Mouse (Mus musculus): ENCODE measurements around the gene Rln1. TPM values are rescaled to one million over a fixed set of nuclear protein-coding genes. Genes with fewer than 3 reads are reported as not detected.

The Rln1 gene
- total and polyA plus RNA-seq, 3 experiments = not detected

- peak; percentile 66 for DNase-seq (ENCODE audit: extremely low read depth)
- no peaks in the 10 kb centered on the region; the same call in 1 of the 2 replicates for H3K79me2 ChIP-seq (replicated peaks; ENCODE audit: control insufficient read depth, extremely low read depth, insufficient read depth, poor library complexity, severe bottlenecking)
- TF ChIP-seq ELF1 (IDR thresholded peaks at IDR 0.05; ENCODE audit: low read depth, low read length) (peak; percentile 62), JUN (IDR thresholded peaks at IDR 0.05; ENCODE audit: insufficient read depth, low read depth, low read length) (no peak), SIN3A (IDR thresholded peaks at IDR 0.05; ENCODE audit: low read length) (peak; percentile 87), PAX5 (IDR thresholded peaks at IDR 0.05; ENCODE audit: low read length) (no peak), EP300 (IDR thresholded peaks at IDR 0.05; ENCODE audit: low read length) (0 out of 2 replicates have a peak, but pooled peaks have one; percentile 30), TCF12 (IDR thresholded peaks at IDR 0.05; ENCODE audit: low read depth, low read length) (peak; percentile 55; the same call in 1 of the 2 replicates), NELFE (IDR thresholded peaks at IDR 0.05; ENCODE audit: low read depth, low read length) (peak; percentile 71), RCOR1 (conservative IDR thresholded peaks at IDR 0.05; ENCODE audit: low read depth, low read length) (no peak), CHD1 (IDR thresholded peaks at IDR 0.05; ENCODE audit: low read depth, low read length) (0 out of 2 replicates have a peak, but pooled peaks have one; percentile 69), TBP (conservative IDR thresholded peaks at IDR 0.05; ENCODE audit: low read depth, low read length) (peak; percentile 65; the same call in 1 of the 2 replicates), ZMIZ1 (IDR thresholded peaks at IDR 0.05; ENCODE audit: low read depth, low read length) (0 out of 2 replicates have a peak, but pooled peaks have one; percentile 62), POLR2A (IDR thresholded peaks at IDR 0.05; ENCODE audit: low read depth, low read length) (peak; percentile 69), MXI1 (IDR thresholded peaks at IDR 0.05; ENCODE audit: low read depth, low read length) (peak; percentile 49; the same call in 1 of the 2 replicates), NRF1 (IDR thresholded peaks at IDR 0.05; ENCODE audit: low read depth, low read length) (no peak)
- no peaks in the 10 kb centered on the region for H3K9me3 ChIP-seq (replicated peaks; ENCODE audit: low read length)
- peak within 1 kb of the TSS; percentile 83 for H3K9ac ChIP-seq (ENCODE audit: insufficient read depth, low read depth)
- H3K4me3 ChIP-seq (replicated peaks in 1 of 3; ENCODE audit: low read depth in 2 of 3, low read length in 2 of 3, poor library complexity in 1 of 3) = peak within 1 kb of the TSS; percentile 47 to 82 (median 81)
- peak within 1 kb of the TSS; percentile 99 for H3K4me2 ChIP-seq (ENCODE audit: insufficient read depth, low read depth, poor library complexity, severe bottlenecking)
- no peaks in the 10 kb centered on the region for H3K36me3 ChIP-seq (replicated peaks in 1 of 2; ENCODE audit: control insufficient read depth in 1 of 2, insufficient read depth in 1 of 2, low read length in 1 of 2)
- in situ Hi-C loops (cut with MboI; ENCODE audit: low pct_ligation_motif_present, low pct_unique_long_range_greater_than_20kb, low sequenced_read_pairs) (no loop called here), dilution Hi-C loops (cut with MboI; ENCODE audit: extremely low pct_ligation_motif_present, extremely low pct_unique_long_range_greater_than_20kb, low sequenced_read_pairs) (no loop called here)
- peak within 1 kb of the TSS; percentile 35; the same call in 1 of the 2 replicates for H3K27ac ChIP-seq (ENCODE audit: insufficient read depth, low read depth)
- no peaks in the 10 kb centered on the region for H3K27me3 ChIP-seq (replicated peaks)
- peaks cover 0 to 8% of the 10 kb centered on the region in 2 experiments; a peak in 1 of 4 replicates for H3K4me1 ChIP-seq (ENCODE audit: control insufficient read depth in 1 of 2, insufficient read depth in 2 of 2)
These were observed 9.2 kb downstream of the Rln1 start, which contains the start of gene Insl6 for GRCm38 (mm10) chr19:29325053-29325851. Gene Insl6 (minus strand): TSS chr19:29325356.

GRCm38 (mm10) chr19:29323416-29324049 is 10.9 kb downstream of the Rln1 start:
- Histone ChIP-seq H3K36me3 (replicated peaks in 1 of 2; ENCODE audit: control insufficient read depth in 1 of 2, insufficient read depth in 1 of 2, low read length in 1 of 2) (no peaks in the 10 kb centered on the region), H3K79me2 (replicated peaks; ENCODE audit: control insufficient read depth, extremely low read depth, insufficient read depth, poor library complexity, severe bottlenecking) (no peaks in the 10 kb centered on the region; the same call in 1 of the 2 replicates), H3K4me1 (ENCODE audit: control insufficient read depth in 1 of 2, insufficient read depth in 2 of 2) (peaks cover 0 to 8% of the 10 kb centered on the region in 2 experiments; a peak in 1 of 4 replicates), H3K9me3 (replicated peaks; ENCODE audit: low read length) (no peaks in the 10 kb centered on the region), H3K27ac (ENCODE audit: insufficient read depth, low read depth) (no peak overlapping the region; the same call in 1 of the 2 replicates), H3K4me2 (ENCODE audit: insufficient read depth, low read depth, poor library complexity, severe bottlenecking) (peak overlapping the region; percentile 82), H3K9ac (ENCODE audit: insufficient read depth, low read depth) (peak overlapping the region; percentile 83), H3K4me3 (replicated peaks in 1 of 3; ENCODE audit: low read depth in 2 of 3, low read length in 2 of 3, poor library complexity in 1 of 3) (peak overlapping the region; percentile 37 to 82 (median 81)), H3K27me3 (replicated peaks) (no peaks in the 10 kb centered on the region)
- DNase-seq (ENCODE audit: extremely low read depth) = no peak
- dilution Hi-C loops (cut with MboI; ENCODE audit: extremely low pct_ligation_motif_present, extremely low pct_unique_long_range_greater_than_20kb, low sequenced_read_pairs) = no loop called here
- in situ Hi-C loops (cut with MboI; ENCODE audit: low pct_ligation_motif_present, low pct_unique_long_range_greater_than_20kb, low sequenced_read_pairs) = no loop called here
- TF ChIP-seq GABPA (IDR thresholded peaks at IDR 0.05; ENCODE audit: insufficient replicate concordance, low read depth, low read length) (no peak), SIN3A (IDR thresholded peaks at IDR 0.05; ENCODE audit: low read length) (peak; percentile 73), EP300 (IDR thresholded peaks at IDR 0.05; ENCODE audit: low read length) (peak; percentile 63; the same call in 1 of the 2 replicates), IRF4 (IDR thresholded peaks at IDR 0.05; ENCODE audit: low read depth, low read length) (peak; percentile 47), CTCF (conservative IDR thresholded peaks at IDR 0.05 in 1 of 2, IDR thresholded peaks at IDR 0.05 in 1 of 2; ENCODE audit: low read depth in 2 of 2, low read length in 2 of 2) (no peak), PAX5 (IDR thresholded peaks at IDR 0.05; ENCODE audit: low read length) (no peak)
